In the genomic region with DNA sequence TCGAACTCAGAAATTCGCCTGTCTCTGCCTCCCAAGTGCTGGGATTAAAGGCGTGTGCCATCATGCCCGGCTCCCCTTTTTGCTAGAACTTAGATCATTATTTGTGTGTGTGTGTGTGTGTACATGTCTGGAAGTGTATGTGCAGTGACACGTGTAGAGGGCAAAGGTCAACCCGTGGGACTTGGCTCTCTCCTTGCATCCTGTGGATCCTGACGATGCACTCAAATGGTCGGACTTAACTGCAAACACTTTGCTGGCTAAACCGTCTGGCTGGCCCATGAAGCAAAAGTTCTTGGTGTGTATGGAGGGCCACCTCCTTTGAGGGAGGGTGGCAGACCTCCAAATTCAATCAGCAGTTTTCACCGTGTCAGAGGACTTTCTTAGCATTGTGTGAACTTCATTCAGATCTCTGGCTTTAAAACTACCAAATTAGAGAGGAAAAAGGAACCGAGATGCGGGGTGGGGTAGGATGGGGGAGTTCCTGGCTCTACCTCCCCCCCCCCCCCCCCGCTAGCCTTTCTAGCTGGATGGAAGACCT, we compare ENCODE assay signal across 9 mouse cellular contexts. TPM values are rescaled to one million over a fixed set of nuclear protein-coding genes. Genes with fewer than 3 reads are reported as not detected.
A peak's percentile ranks its signal among the peaks of the same experiment; 100 is the strongest.
DNase-seq lines count a peak whose midpoint lies in the region; ATAC-seq lines count a peak whose summit lies in the region.
"Had no signal": no experiment of that assay in that cellular context is flagged by ENCODE, and none has a peak within 500 bp of the region (broad histone marks: within the 10 kb centered on the region; RNA-seq: fewer than 3 reads in every experiment).

No protein-coding gene starts in this region.

- H3K4me3 ChIP-seq in megakaryocyte, embryonic 14.5 days (replicated peaks) = peak overlapping the region; percentile 91
- peak overlapping the region; percentile 52 for H3K4me3 ChIP-seq in hindbrain, embryonic 13.5 days
- H3K4me3 ChIP-seq in limb, embryonic 15.5 days = peak overlapping the region; percentile 57

- H3K9ac ChIP-seq in hindbrain, embryonic 13.5 days = peak overlapping the region; percentile 74
- no peak overlapping the region for H3K9ac ChIP-seq in limb, embryonic 15.5 days

- H3K27ac ChIP-seq in hindbrain, embryonic 13.5 days = no peak overlapping the region
- 0 out of 2 replicates have a peak overlapping the region, but pooled peaks have one; percentile 1 for H3K27ac ChIP-seq in limb, embryonic 15.5 days

- peaks cover 27% of the 10 kb centered on the region for H3K4me1 ChIP-seq in megakaryocyte, embryonic 14.5 days
- peaks cover 38% of the 10 kb centered on the region for H3K4me1 ChIP-seq in hindbrain, embryonic 13.5 days (replicated peaks)
- H3K4me1 ChIP-seq in limb, embryonic 15.5 days = peaks cover 45% of the 10 kb centered on the region

- no peaks in the 10 kb centered on the region for H3K9me3 ChIP-seq in megakaryocyte, embryonic 14.5 days
- H3K9me3 ChIP-seq in hindbrain, embryonic 13.5 days = no peaks in the 10 kb centered on the region
- no peaks in the 10 kb centered on the region for H3K9me3 ChIP-seq in limb, embryonic 15.5 days

- DNase-seq in testis, postnatal 10 days (ENCODE audit: low spot score) = peak; percentile 50
- DNase-seq in urinary bladder, postnatal 10 days (ENCODE audit: low spot score) = no peak
- no peak for DNase-seq in spleen, postnatal 14 days (ENCODE audit: low spot score in 2 of 2)

- 53% methylated on average over 12 of the region's 13 CpGs for WGBS in hindbrain, embryonic 13.5 days
- WGBS in limb, embryonic 15.5 days = 50% methylated on average over 13 of the region's 13 CpGs

- H3K27me3 ChIP-seq in megakaryocyte, embryonic 14.5 days (replicated peaks) = peaks cover 39% of the 10 kb centered on the region
- H3K27me3 ChIP-seq in hindbrain, embryonic 13.5 days = peaks cover 8% of the 10 kb centered on the region; the same call in 1 of the 2 replicates
- H3K27me3 ChIP-seq in limb, embryonic 15.5 days = no peaks in the 10 kb centered on the region

- H3K36me3 ChIP-seq in megakaryocyte, embryonic 14.5 days (replicated peaks; ENCODE audit: low read length) = no peaks in the 10 kb centered on the region
- H3K36me3 ChIP-seq in hindbrain, embryonic 13.5 days = no peaks in the 10 kb centered on the region
- no peaks in the 10 kb centered on the region for H3K36me3 ChIP-seq in limb, embryonic 15.5 days
- H3K36me3 ChIP-seq: G1E had no signal

- peak overlapping the region; percentile 95 for H3K4me2 ChIP-seq in hindbrain, embryonic 13.5 days
- H3K4me2 ChIP-seq in limb, embryonic 15.5 days = peak overlapping the region; percentile 98

- ATAC-seq in megakaryocyte, adult 5-6 weeks (ENCODE audit: poor library complexity, severe bottlenecking) = no peak
- ATAC-seq in hindbrain, embryonic 13.5 days (ENCODE audit: low FRiP score) = no peak
- 0 out of 2 replicates have a peak, but pooled peaks have one; percentile 1 for ATAC-seq in limb, embryonic 15.5 days (ENCODE audit: insufficient number of reproducible peaks, low FRiP score, low TSS enrichment, low read depth)
- ATAC-seq in CD4-positive, CD25-positive, alpha-beta regulatory T cell, adult 4 months = no peak

RNA-seq across cellular contexts. Expression of a gene that starts 50.8 kb away (rescaled TPM):
- polyA plus RNA-seq in megakaryocyte, embryonic 14.5 days (2012; ENCODE audit: insufficient read depth, low replicate concordance) = 3.1 and 5.0 TPM in 2 replicates
- total RNA-seq in megakaryocyte, adult 5-6 weeks (2015) = 19.7 and 25.4 TPM in 2 replicates
- 12.5 and 15.9 TPM in 2 replicates for total RNA-seq in megakaryocyte, adult 5-6 weeks (2017)
- 20.2 and 22.8 TPM in 2 replicates for polyA plus RNA-seq in hindbrain, embryonic 13.5 days (2015; fragmentation: Nextera tagmentation; extraction: Ambion mirVana)
- polyA plus RNA-seq in limb, embryonic 15.5 days (2015; fragmentation: Nextera tagmentation; extraction: Ambion mirVana) = 39.0 and 52.5 TPM in 2 replicates
- polyA plus RNA-seq in CD4-positive, CD25-positive, alpha-beta regulatory T cell, adult 4 months (2017; shearing (Covaris generic)) = 10 to 100 TPM; 15.9 to 23.4 TPM
